28 mouse cellular contexts compared by ENCODE assay signal in the genomic region with DNA sequence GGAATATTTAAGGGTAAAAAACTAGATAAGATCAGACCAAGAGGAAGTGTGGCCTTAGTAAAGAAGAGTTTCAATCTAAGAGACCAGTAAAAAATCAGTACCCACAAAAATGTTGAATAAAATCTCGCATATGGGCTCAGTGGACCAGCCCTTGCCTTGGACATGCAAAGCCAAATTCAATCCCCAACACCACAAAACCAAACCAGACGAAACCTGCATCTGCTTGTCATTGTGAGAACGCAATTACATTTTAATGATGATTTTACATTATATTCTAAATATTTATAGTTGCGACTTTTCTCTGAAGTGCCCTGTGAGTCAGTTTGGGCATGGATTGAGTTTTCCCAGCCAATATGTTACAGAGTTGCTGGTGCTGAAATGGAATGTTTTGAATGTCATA.
"Had no signal": no experiment of that assay in that cellular context is flagged by ENCODE, and none has a peak within 500 bp of the region (broad histone marks: within the 10 kb centered on the region; RNA-seq: fewer than 3 reads in every experiment).

No protein-coding gene starts in this region.

- H3K27me3 ChIP-seq: embryonic facial prominence, embryonic 12.5 days; embryonic facial prominence, embryonic 13.5 days; embryonic facial prominence, embryonic 15.5 days; forebrain, embryonic 12.5 days; forebrain, embryonic 13.5 days; forebrain, embryonic 15.5 days had no signal

- H3K9ac ChIP-seq: embryonic facial prominence, embryonic 12.5 days; embryonic facial prominence, embryonic 13.5 days; embryonic facial prominence, embryonic 15.5 days; forebrain, embryonic 12.5 days; forebrain, embryonic 13.5 days; forebrain, embryonic 15.5 days; forebrain, postnatal 0 days had no signal

- H3K9me3 ChIP-seq: embryonic facial prominence, embryonic 10.5 days; embryonic facial prominence, embryonic 12.5 days; embryonic facial prominence, embryonic 13.5 days; embryonic facial prominence, embryonic 15.5 days; forebrain, embryonic 10.5 days; forebrain, embryonic 12.5 days; forebrain, embryonic 13.5 days; forebrain, embryonic 15.5 days had no signal

- H3K27ac ChIP-seq: embryonic facial prominence, embryonic 10.5 days; embryonic facial prominence, embryonic 12.5 days; embryonic facial prominence, embryonic 13.5 days; embryonic facial prominence, embryonic 15.5 days; forebrain, embryonic 10.5 days; forebrain, embryonic 12.5 days; forebrain, embryonic 13.5 days; forebrain, embryonic 15.5 days; gastrocnemius, adult 2 months had no signal

- H3K4me3 ChIP-seq: embryonic facial prominence, embryonic 10.5 days; embryonic facial prominence, embryonic 12.5 days; embryonic facial prominence, embryonic 13.5 days; embryonic facial prominence, embryonic 15.5 days; erythroblast, embryonic 14.5 days; forebrain, embryonic 10.5 days; forebrain, embryonic 12.5 days; forebrain, embryonic 13.5 days; forebrain, embryonic 15.5 days; gastrocnemius, adult 2 months had no signal

- DNase-seq: cerebellum, adult 18-20 months; cerebellum, adult 2 months; cerebellum, adult 8-10 months; cerebellum, adult 9-10 months; cerebellum, adult 9-11 months; cerebellum, postnatal 10 days; cerebellum, postnatal 14 days; cerebellum, postnatal 25 days; cerebellum, postnatal 36 days; embryo, embryonic 11 days; forebrain, postnatal 0 days; gastrocnemius, adult 2 months; gastrocnemius, postnatal 10 days; gastrocnemius, postnatal 14 days; gastrocnemius, postnatal 25 days; gastrocnemius, postnatal 36 days; heart, adult 18-20 months had no signal

- H3K36me3 ChIP-seq: embryonic facial prominence, embryonic 10.5 days; embryonic facial prominence, embryonic 12.5 days; embryonic facial prominence, embryonic 13.5 days; embryonic facial prominence, embryonic 15.5 days; forebrain, embryonic 10.5 days; forebrain, embryonic 12.5 days; forebrain, embryonic 15.5 days had no signal

- ATAC-seq: forebrain, embryonic 13.5 days; forebrain, embryonic 14.5 days; forebrain, embryonic 15.5 days; forebrain, embryonic 16.5 days; forebrain, postnatal 0 days had no signal

- H3K4me1 ChIP-seq: embryonic facial prominence, embryonic 10.5 days; embryonic facial prominence, embryonic 12.5 days; forebrain, embryonic 10.5 days; forebrain, embryonic 12.5 days; forebrain, embryonic 13.5 days had no signal

- H3K4me2 ChIP-seq: embryonic facial prominence, embryonic 12.5 days; embryonic facial prominence, embryonic 13.5 days; embryonic facial prominence, embryonic 15.5 days; forebrain, embryonic 12.5 days; forebrain, embryonic 13.5 days; forebrain, embryonic 15.5 days had no signal
